Mouse (Mus musculus): ENCODE measurements around the gene Klhl32.

Gene Klhl32

GRCm38 (mm10) chr4:24630430-24630829 lies 220.5 kb downstream of the Klhl32 start:
- no peak for DNase-seq

DNA sequence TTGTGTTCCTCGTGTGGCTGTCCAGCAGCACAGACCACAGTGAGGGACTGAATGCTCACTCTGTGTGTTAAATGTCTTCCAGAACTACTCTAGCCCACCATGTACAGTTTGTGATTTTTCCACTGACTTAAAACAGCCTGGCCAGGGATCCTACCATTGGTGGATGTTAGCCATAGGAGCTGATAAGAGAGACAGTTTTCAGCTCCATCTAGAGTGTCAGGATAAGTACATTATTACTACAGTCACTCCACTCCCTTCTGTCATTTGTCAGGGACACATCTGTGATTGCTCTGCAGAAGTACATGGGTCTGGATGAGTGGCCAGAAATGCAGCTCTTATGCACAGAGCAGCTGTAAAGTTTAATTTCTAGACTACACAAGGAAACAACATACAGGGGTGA lies 223.1 kb downstream of the Klhl32 start:
- no peak for DNase-seq

DNA sequence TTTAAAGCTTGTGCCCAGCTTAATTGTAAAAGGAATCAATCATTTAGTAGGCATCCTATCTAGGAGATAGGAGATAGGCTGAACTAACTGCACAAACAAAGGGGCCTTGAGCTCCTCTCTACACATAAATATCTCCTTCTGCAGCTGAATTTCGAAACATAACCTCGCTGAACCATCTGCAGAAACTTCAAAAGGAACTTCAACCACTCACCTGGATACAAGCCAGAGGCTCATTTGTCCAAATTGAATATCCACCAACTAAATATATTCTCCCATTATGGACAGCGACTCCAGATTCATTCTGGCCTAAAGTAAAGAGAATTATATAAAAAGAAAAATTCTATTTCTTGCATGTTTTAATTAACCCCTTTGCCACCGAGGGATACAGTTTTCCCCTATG lies 224.2 kb downstream of the Klhl32 start:
- no peak for DNase-seq

DNA sequence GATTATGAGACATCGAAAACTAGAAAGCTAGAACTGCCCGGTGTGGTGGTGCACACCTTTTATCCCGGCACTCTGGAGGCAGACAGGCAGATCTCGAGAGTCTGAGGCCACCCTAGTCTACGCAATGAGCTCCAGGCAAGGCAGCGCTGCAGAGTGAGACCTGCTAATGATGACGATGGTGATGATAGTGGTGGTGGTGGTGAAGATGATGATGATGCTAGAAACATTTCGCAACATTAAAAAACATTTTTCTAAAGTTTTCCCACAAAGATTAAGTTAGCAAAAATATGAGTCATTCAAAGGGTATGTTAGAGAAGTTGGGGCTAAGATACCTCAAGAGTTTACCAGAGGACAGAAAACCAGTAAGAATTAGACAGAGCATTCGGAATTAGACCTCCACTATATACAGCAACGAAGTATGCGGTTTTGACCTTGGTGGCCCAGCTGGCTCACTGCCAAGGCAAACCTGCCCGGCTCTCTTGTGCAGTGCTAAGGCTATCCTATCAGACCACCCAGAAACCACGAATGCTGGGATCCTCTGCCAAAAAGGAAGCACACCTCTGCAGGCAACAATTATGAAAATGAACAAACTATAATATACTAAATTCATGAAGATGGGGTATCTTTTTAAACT lies 224.9 kb downstream of the Klhl32 start:
- DNase-seq, result no peak

DNA sequence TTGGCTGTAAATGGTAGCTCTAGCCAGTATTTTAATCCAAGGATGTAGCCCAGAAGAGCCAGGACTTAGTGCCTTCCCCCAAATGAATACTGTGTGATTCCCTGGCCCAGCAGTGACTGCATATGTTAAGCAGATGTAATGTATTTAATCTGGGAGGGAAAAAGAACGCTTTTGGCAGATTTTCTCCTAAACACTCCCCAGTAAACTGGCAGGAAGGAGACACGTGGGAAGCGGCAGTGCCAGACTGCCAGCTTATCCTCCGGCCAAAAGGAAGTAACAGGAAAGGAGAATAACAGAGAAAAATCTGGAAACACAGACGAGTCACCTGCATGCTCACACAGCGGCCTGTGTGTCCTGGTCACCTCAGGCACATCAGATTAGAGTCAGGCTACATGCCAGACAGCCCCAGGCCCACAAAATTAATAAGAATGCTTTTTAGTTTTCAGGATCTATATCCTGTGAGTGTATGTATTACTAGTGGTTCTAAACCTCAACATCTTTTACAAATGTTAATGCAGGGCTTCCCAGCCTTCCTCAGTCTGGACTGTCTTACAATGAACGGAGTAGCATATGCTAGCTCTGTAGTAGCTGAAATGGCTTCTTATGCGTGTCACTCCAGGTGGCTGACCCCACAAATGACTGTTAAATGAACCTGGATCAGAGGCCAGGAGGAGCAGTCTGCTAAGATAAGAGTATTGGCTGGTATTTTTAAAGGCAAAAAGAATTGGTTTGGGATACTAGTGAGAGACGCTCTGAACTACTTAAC lies 229.3 kb downstream of the Klhl32 start:
- DNase-seq, result no peak

GRCm38 (mm10) chr4:24620440-24620839 lies 230.5 kb downstream of the Klhl32 start:
- DNase-seq, result no peak

- DNase-seq, result no peak
Observed at GRCm38 (mm10) chr4:24620005-24620404, 230.9 kb downstream of the Klhl32 start.

DNA sequence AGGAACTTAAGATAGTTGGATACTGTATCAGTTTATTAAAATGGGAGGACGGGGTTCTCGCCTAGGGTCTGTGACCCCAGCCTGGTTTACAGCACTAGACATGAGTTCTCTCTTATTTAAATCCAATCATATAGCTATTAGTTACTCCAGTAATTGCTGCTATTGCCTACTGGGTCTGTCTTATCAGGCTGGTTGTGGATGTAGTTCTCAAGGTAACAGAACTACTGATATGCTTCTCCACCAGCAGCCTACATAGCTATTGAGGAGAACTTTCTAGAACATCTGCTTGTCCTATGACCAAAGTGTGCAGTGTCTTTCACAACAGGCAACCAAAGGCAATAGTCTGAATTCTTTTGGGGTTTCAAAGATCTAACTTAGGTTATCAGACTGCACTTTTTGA lies 241.4 kb downstream of the Klhl32 start:
- no peak for DNase-seq

DNA sequence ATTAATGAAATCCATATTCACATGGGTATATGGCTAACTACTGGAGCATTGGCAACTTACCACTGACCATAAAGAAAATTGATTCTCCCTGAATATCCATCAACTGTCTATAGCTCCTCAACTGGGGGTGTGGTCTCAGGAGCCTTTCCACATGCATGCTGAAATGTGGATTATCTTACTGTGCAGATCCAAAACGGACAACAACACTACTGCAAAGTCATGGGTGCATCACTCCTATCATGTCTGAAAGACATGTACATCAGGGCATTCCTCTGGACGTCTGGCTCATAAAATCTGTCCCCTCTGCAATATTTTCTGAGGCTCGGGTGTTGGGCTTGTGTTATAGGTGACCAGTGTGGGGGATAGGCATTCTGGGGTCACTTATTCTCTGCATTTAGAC lies 241.8 kb downstream of the Klhl32 start:
- DNase-seq, result no peak

DNA sequence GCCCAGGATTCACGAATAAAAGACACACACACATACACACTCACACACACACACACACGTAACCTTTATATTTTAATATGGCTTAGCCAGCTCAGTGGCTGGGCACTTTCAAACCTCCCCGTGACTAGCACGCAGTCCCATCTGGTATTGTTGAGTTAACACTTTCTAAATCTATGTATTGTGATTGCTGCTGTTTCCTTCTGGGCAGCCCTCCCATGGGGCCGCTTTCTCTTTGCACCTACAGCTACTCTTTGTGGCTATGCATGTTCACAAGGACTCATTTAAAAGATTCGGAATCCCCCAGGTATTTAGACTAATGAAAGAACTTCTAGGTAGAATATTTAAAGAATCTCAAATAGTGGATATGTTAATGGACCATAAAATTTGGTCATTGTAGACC lies 249.2 kb downstream of the Klhl32 start:
- DNase-seq, result no peak

- DNase-seq, result no peak
Observed at GRCm38 (mm10) chr4:24598637-24599036, 252.3 kb downstream of the Klhl32 start.

- DNase-seq, result no peak
Observed at GRCm38 (mm10) chr4:24596942-24597611, 253.8 kb downstream of the Klhl32 start.

DNA sequence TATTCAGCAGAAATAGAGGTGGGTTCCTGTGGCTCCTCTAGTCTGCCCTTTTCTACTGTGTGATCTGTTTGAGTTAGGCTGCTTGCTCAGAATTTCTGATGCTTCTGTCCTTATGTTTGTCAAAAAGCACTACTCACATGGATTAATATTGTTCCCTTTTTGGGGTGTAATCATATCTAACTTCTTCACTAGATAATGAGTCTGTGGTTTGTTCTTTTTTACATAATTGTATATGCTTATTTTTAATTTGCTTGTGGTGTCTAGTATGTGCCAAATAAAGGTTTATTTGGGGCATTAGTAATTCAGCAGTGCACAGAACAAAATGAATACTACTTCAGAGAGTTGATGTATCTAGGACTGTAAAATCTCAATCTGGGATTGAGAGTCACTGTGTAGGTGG lies 256.1 kb downstream of the Klhl32 start:
- DNase-seq, result no peak

DNA sequence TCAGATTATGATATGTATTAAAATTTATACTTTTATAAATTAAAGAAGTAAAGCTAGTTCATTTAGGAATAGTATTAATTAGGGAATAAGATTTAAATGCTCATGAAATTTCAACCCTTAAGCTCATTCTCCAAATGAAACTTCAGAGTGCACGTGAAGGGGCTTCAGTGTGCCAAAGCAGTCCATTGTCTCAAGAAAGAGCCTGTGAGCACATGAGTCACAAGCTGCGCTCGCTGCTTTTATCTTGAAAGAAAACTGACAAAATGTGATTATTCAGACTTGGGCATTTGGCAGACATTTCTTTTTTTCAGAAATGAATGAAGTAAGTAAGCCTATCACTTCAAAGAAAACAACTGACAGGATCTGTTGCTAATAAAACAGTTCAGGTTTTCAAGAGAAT lies 266.9 kb downstream of the Klhl32 start:
- no peak for DNase-seq

- no peak for DNase-seq
Observed at GRCm38 (mm10) chr4:24582295-24582694, 268.6 kb downstream of the Klhl32 start.

GRCm38 (mm10) chr4:24577594-24577993 lies 273.3 kb downstream of the Klhl32 start:
- no peak for DNase-seq

GRCm38 (mm10) chr4:24574276-24574675 lies 276.6 kb downstream of the Klhl32 start:
- DNase-seq, result peak; percentile 44 to 49

- DNase-seq, result no peak
Observed at GRCm38 (mm10) chr4:24568989-24569556, 281.9 kb downstream of the Klhl32 start.

GRCm38 (mm10) chr4:24568026-24568425 lies 282.9 kb downstream of the Klhl32 start:
- DNase-seq, result no peak

Data from lung, adult 18-20 months (tissue).